Mouse (Mus musculus): ENCODE measurements at regions not wholly inside any gene's neighbourhood (a gene's known extent, or its start where the extent isn't known, plus 50 kb on each side); places are given as distances from the start of the nearest gene placed in this dataset.

DNA sequence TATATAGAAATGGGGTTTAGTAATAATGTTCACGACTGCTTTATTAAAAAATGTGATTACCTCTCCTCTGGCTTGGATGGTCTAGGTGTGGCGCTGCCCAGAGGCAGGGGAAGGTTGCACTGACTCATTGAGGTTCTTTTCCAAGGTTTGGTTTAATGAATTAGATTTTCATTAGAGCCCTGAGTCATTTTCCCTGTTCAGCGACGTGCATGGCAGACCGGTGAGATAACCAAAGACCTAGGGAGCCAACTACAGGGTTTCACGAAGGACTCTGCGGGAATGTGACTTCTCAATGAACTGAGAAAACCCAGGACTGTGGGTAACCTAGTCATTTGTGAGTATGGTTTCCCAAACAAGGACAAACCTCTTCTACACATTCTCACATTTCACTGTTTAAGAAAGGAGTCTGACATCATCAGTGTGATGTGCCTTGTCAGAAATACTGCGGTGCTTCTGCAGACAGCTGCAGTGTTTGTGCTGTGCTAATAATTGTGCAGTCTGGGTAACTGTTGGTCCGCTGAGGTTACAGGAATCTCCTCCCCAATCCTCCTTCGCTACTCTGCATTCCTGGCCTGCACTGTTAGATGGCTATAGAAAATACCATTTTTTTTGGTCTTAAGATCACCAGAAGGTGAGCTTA is 70.3 kb upstream of the Dnah5 start:
- TF ChIP-seq ZKSCAN1 (IDR thresholded peaks at IDR 0.05; ENCODE audit: borderline replicate concordance, low read depth, low read length) (no peak), MAX (IDR thresholded peaks at IDR 0.05; ENCODE audit: low read length) (no peak), CTCF (conservative IDR thresholded peaks at IDR 0.05 in 1 of 2, IDR thresholded peaks at IDR 0.05 in 1 of 2; ENCODE audit: low read depth in 2 of 2, low read length in 2 of 2) (no peak), PAX5 (IDR thresholded peaks at IDR 0.05; ENCODE audit: low read length) (no peak), EP300 (IDR thresholded peaks at IDR 0.05; ENCODE audit: low read length) (no peak), GABPA (IDR thresholded peaks at IDR 0.05; ENCODE audit: insufficient replicate concordance, low read depth, low read length) (no peak), SMC3 (IDR thresholded peaks at IDR 0.05; ENCODE audit: low read depth, low read length) (no peak), JUND (conservative IDR thresholded peaks at IDR 0.05; ENCODE audit: low read depth, low read length) (no peak), POLR2A (IDR thresholded peaks at IDR 0.05; ENCODE audit: low read depth, low read length) (no peak)
